Mouse (Mus musculus) ES-Bruce4 (cell line): ENCODE results near the gene Gm5795. TPM values are rescaled to one million over a fixed set of nuclear protein-coding genes. Genes with fewer than 3 reads are reported as not detected.
A peak's percentile ranks its signal among the peaks of the same experiment; 100 is the strongest.
"Not testable (repeated sequence)": the region's sequence is repeated elsewhere in the genome, so short reads cannot be mapped to it uniquely, and the experiment has no call there.

Experiments
- H3K27ac ChIP-seq: 2 replicates; pipeline ENCODE4 v1.5.1; 2012; ENCODE audit warnings: low read length, inconsistent platforms; ENCODE audit not compliant: insufficient read depth
- H3K27me3 ChIP-seq: 2 replicates; pipeline ENCODE4 v1.6.1; 2012; ENCODE audit warnings: mild to moderate bottlenecking, low read length, inconsistent platforms; ENCODE audit not compliant: control insufficient read depth, poor library complexity, insufficient read depth, severe bottlenecking
- H3K36me3 ChIP-seq: 2 replicates; pipeline ENCODE4 v1.6.1; 2012; ENCODE audit warnings: inconsistent platforms, mild to moderate bottlenecking, low read length, moderate library complexity; ENCODE audit not compliant: control insufficient read depth, poor library complexity, insufficient read depth, severe bottlenecking
- H3K4me1 ChIP-seq: one replicate; pipeline ENCODE4 v1.8.1; 2011; ENCODE audit warnings: low read length; ENCODE audit not compliant: control insufficient read depth, insufficient read depth
- H3K4me3 ChIP-seq: 2 replicates; pipeline ENCODE4 v1.5.1; 2011; ENCODE audit warnings: low read depth, mild to moderate bottlenecking, low read length
- H3K9ac ChIP-seq: 2 replicates; pipeline ENCODE4 v1.6.1; 2012; ENCODE audit warnings: low read depth, mild to moderate bottlenecking, inconsistent platforms; ENCODE audit not compliant: poor library complexity, severe bottlenecking
- H3K9me3 ChIP-seq: replicated peaks from 2 replicates; pipeline ENCODE4 v1.6.1; 2012; ENCODE audit warnings: mild to moderate bottlenecking, low read length, inconsistent platforms; ENCODE audit not compliant: control insufficient read depth, poor library complexity, insufficient read depth, severe bottlenecking
- CTCF ChIP-seq: IDR thresholded peaks from one replicate; pipeline ENCODE4 v1.8.1; 2011; ENCODE audit warnings: low read depth, low read length
- polyA plus RNA-seq: library from polyadenylated mRNA; stranded (reverse); fragments of >200 nt; gene quantifications from 2 replicates; pipeline ENCODE4 v1.2.4, GENCODE M21; 2011; ENCODE audit warnings: low read depth; ENCODE audit not compliant: missing spikeins, insufficient read depth, insufficient read length

Gm5795 gene
- not detected in 2 replicates for polyA plus RNA-seq

GRCm38 (mm10) chr14:3187955-3188354 lies at the start of gene Gm5795:
TSS of gene Gm5795 (plus strand) at chr14:3188255.
- H3K9me3 ChIP-seq, H3K36me3 ChIP-seq, H3K27me3 ChIP-seq, H3K4me1 ChIP-seq, H3K27ac ChIP-seq, H3K9ac ChIP-seq, H3K4me3 ChIP-seq: not testable (repeated sequence)

DNA sequence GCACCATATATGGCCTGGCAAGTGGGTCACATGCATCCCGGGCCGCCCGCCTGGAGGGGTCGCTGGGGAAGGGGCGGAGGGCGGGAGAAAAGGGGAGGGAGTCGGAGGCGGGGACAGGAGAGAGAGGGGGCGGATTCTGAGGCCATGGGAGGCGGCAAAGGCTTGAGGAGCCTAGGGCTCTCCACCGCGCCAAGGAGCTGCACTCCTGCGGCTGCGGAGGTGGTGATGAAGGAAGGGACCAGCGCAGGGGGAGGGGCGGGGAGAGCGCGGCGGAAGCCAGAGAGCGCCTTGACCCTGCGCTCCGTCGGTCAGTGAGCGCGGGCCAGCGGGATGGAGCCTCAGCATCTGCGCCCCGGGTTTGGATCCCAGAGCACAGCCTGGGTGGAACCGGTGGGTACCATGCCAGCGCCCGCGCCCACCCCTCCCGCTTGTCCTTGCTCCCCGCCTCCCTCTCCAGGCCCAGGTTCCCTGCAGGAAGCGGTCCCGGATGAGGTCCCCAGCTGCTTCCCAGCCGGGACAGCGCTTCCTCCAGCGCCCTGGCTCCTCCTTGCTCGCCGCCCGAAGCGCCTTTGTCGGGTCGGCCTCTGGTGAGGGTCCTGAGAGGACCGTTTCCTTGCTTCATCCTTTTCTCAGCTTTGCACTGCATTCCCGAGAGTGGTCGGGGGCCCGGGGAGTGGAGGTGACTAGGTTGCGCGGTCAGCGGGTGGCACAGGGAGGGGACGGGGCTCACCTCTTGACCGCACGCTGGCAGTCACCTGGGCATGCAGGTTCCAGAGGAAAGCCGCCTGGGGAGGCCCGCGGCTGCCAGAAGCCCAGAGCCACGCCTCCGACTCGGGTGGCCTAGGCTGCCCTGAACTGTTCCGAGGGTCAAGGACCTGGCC lies 20.5 kb downstream of the Gm5795 start, which contains the start of gene D830030K20Rik:
TSS of gene D830030K20Rik (plus strand) at position 217 of the 881 bp plus-strand sequence.
- not testable (repeated sequence) for H3K27ac ChIP-seq, H3K9me3 ChIP-seq, H3K27me3 ChIP-seq, H3K4me1 ChIP-seq, H3K36me3 ChIP-seq
- Histone ChIP-seq H3K9ac (peak within 1 kb of the TSS; percentile 33; the same call in 1 of the 2 replicates), H3K4me3 (peak within 1 kb of the TSS; percentile 69)

DNA sequence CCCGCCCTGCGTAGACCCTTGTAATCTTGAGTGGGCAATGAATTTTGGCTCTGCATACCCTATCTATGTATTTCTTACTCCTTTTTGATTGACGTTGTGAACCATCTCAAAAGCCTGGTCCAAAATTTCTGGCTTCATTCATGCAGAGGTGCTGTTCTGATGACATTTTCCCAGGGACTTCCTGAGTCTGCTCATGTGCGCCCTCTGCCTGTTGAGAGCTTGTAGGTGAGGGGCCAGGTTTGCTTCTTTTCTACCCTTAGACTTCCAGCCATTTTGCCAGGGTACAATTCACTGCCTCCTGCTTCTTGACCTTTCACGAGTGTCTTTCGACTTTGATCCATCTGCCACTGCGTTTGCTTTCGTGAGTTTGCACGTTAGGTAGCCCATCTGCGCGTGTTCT lies 21.3 kb downstream of the Gm5795 start:
- H3K9ac ChIP-seq, H3K9me3 ChIP-seq, H3K27me3 ChIP-seq, H3K4me1 ChIP-seq, H3K4me3 ChIP-seq, H3K36me3 ChIP-seq, H3K27ac ChIP-seq: not testable (repeated sequence)
- TF ChIP-seq CTCF = peak; percentile 30

Other genes with a start within 250 kb of the Gm5795 start
- not detected in 2 replicates for gene Gm2888, start 158.3 kb upstream of the Gm5795 start, polyA plus RNA-seq
- 0.42 and 1.7 TPM in 2 replicates for gene Gm2897, start 139.0 kb upstream of the Gm5795 start, polyA plus RNA-seq
- gene Gm10340, start 54.3 kb upstream of the Gm5795 start, polyA plus RNA-seq = not detected in 2 replicates
- gene D830030K20Rik, start 20.2 kb downstream of the Gm5795 start, polyA plus RNA-seq = 3.2 and 4.1 TPM in 2 replicates
- not detected in 2 replicates for gene Gm2956, start 144.4 kb downstream of the Gm5795 start, polyA plus RNA-seq
- not detected in 2 replicates for gene Gm10413, start 206.8 kb downstream of the Gm5795 start, polyA plus RNA-seq
- not detected in 2 replicates for gene Gm10409, start 224.4 kb downstream of the Gm5795 start, polyA plus RNA-seq
- gene Gm3005, start 239.8 kb downstream of the Gm5795 start, polyA plus RNA-seq = 0.54 and 0.78 TPM in 2 replicates